Mouse (Mus musculus) ES-E14 (cell line): ENCODE results near the gene Efnb3. TPM values are rescaled to one million over a fixed set of nuclear protein-coding genes. Genes with fewer than 3 reads are reported as not detected.
"Not testable (repeated sequence)": the region's sequence is repeated elsewhere in the genome, so short reads cannot be mapped to it uniquely, and the experiment has no call there.

Experiments
- DNase-seq: peaks from one replicate; pipeline ENCODE4 v3.0.0-alpha.2; 2013; ENCODE audit warnings: low read depth, low spot score
- H3K27ac ChIP-seq: 2 replicates; pipeline ENCODE4 v1.5.1; 2012; ENCODE audit warnings: low read depth, mild to moderate bottlenecking, low read length, moderate library complexity, mixed read lengths; ENCODE audit not compliant: poor library complexity, insufficient read depth, severe bottlenecking
- H3K36me3 ChIP-seq: 2 replicates; pipeline ENCODE4 v1.6.1; 2012; ENCODE audit warnings: mild to moderate bottlenecking, low read length, moderate library complexity, mixed read lengths; ENCODE audit not compliant: control insufficient read depth, poor library complexity, insufficient read depth, severe bottlenecking
- H3K4me1 ChIP-seq, 2 experiments: fragments of 150-350 bp in 1 of 2; sonication (generic) in 1 of 2; 2 replicates each; pipeline ENCODE4 v1.6.1; 2012; ENCODE audit warnings: low read length in 2 of 2, mild to moderate bottlenecking in 1 of 2, mixed read lengths in 1 of 2; ENCODE audit not compliant: control insufficient read depth in 2 of 2, insufficient read depth in 2 of 2, poor library complexity in 1 of 2
- H3K4me3 ChIP-seq, 2 experiments: fragments of 150-350 bp in 1 of 2; sonication (generic) in 1 of 2; 2 replicates each; pipeline ENCODE4 v1.5.1; 2012; ENCODE audit warnings: low read length in 2 of 2, low read depth in 1 of 2, mild to moderate bottlenecking in 1 of 2, mixed read lengths in 1 of 2; ENCODE audit not compliant: insufficient read depth in 1 of 2, poor library complexity in 1 of 2, severe bottlenecking in 1 of 2
- H3K9ac ChIP-seq: 2 replicates; pipeline ENCODE4 v1.6.1; 2012; ENCODE audit warnings: low read depth, mild to moderate bottlenecking, low read length, mixed read lengths; ENCODE audit not compliant: poor library complexity, insufficient read depth, severe bottlenecking
- H3K9me3 ChIP-seq: fragments of 150-350 bp; sonication (generic); 2 replicates; pipeline ENCODE4 v1.6.1; 2012; ENCODE audit warnings: low read depth, mild to moderate bottlenecking, low read length; ENCODE audit not compliant: control insufficient read depth, insufficient read depth
- CHD2 ChIP-seq: IDR thresholded peaks from 2 replicates; pipeline ENCODE4 v1.6.1; 2014; ENCODE audit warnings: mild to moderate bottlenecking, low read depth, low read length, inconsistent platforms
- HCFC1 ChIP-seq: IDR thresholded peaks from 2 replicates; pipeline ENCODE4 v1.6.1; 2012; ENCODE audit warnings: low read length, inconsistent platforms, borderline replicate concordance; ENCODE audit not compliant: insufficient read depth
- MAFK ChIP-seq: IDR thresholded peaks from 2 replicates; pipeline ENCODE4 v1.6.1; 2014; ENCODE audit warnings: mild to moderate bottlenecking, low read depth, low read length, inconsistent platforms; ENCODE audit not compliant: insufficient read depth
- ZC3H11A ChIP-seq: IDR thresholded peaks from 2 replicates; pipeline ENCODE4 v1.6.1; 2012; ENCODE audit warnings: low read depth, mild to moderate bottlenecking, inconsistent platforms, low read length, borderline replicate concordance
- ZNF384 ChIP-seq: IDR thresholded peaks from 2 replicates; pipeline ENCODE4 v1.6.1; 2012; ENCODE audit warnings: low read depth, low read length, inconsistent platforms
- in situ Hi-C, 2 experiments: fragments of 600-800 bp; cut with MboI; formaldehyde crosslinking; loops; one replicate each; pipeline ENCODE4 v1.15.1; 2025; ENCODE audit warnings: low sequenced_read_pairs in 2 of 2, inconsistent platforms in 1 of 2; ENCODE audit not compliant: unreplicated experiment in 2 of 2
- total RNA-seq: library from RNA; depleted of rRNA; stranded (reverse); fragments of 300-350 nt; gene quantifications from 2 replicates; pipeline ENCODE4 v1.2.3, GENCODE M21; 2012

The Efnb3 gene
- total RNA-seq, 1 experiment, result 3.2 TPM

DNA sequence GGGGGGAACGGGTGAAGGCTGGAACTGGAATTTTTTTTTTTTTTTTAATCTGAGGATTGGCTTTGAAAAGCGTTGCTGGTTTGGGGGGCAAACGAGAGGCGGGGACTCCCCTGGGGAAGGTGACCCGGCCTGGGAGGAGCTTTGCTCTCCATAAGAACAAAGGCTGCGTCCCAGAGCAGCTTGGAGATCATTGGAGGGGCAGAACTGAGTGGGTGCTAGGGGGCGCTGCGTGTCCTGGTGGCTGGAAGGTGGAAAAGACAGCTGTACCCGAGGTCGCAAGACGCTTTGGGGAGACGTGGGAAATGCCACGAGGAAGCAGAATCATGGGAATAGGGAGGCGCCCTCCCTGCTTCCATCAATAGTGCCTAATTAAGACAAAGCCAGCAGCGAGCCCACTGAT is 12.9 kb downstream of the Efnb3 start:
- H3K27ac ChIP-seq, result peak overlapping the region; percentile 34; the same call in 1 of the 2 replicates
- in situ Hi-C loops, result no loop called here
- peaks cover 7 to 33% of the 10 kb centered on the region in 2 experiments for H3K4me1 ChIP-seq
- no peaks in the 10 kb centered on the region for H3K36me3 ChIP-seq
- TF ChIP-seq MAFK (no peak), CHD2 (no peak), ZC3H11A (no peak), ZNF384 (no peak; the same call in 1 of the 2 replicates), HCFC1 (no peak)
- no peak for DNase-seq
- H3K9me3 ChIP-seq, result no peaks in the 10 kb centered on the region
- peak overlapping the region; percentile 15; the same call in 1 of the 2 replicates for H3K9ac ChIP-seq
- H3K4me3 ChIP-seq, result peak overlapping the region; percentile 54 to 66

DNA sequence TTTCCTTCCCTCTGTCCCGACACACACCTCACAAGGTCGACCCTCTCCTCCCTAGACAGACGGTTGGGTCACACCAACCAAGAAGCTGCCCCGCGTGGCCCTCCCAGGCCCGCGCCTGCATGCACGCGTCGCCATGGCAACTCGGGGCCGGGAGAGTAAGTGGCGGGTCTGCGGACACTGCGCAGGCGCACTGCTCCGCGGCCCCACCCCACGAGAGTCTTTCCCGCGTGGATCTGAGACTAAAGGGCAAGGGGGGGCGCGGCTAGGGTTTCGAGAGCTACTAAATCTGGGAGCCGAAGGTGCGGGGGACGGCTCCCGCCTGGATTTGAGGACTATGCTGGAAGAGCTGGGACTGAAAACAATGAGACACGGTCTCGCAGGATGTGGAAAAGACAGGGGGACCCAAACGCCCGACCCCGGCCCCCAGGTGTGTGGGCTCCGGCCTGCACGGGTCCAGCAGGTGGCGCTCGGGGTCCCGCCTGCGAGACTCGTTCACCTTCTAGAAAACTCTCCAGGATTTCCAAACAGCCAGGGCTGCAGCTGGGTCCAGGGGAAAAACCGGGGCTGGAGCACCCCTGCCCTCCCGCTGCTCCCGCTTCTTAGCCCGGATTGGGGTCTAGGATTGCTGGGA is 13.5 kb downstream of the Efnb3 start:
- DNase-seq, result no peak
- in situ Hi-C loops, result no loop called here
- Histone ChIP-seq H3K36me3 (no peaks in the 10 kb centered on the region), H3K4me3 (peak overlapping the region; percentile 54 to 66), H3K9ac (peak overlapping the region; percentile 79), H3K27ac (peak overlapping the region; percentile 34), H3K4me1 (peaks cover 7 to 30% of the 10 kb centered on the region in 2 experiments), H3K9me3 (no peaks in the 10 kb centered on the region)
- TF ChIP-seq ZC3H11A, result no peak
- peak; percentile 88 for TF ChIP-seq ZNF384
- TF ChIP-seq HCFC1, result peak; percentile 69
- no peak for TF ChIP-seq CHD2
- TF ChIP-seq MAFK, result no peak

DNA sequence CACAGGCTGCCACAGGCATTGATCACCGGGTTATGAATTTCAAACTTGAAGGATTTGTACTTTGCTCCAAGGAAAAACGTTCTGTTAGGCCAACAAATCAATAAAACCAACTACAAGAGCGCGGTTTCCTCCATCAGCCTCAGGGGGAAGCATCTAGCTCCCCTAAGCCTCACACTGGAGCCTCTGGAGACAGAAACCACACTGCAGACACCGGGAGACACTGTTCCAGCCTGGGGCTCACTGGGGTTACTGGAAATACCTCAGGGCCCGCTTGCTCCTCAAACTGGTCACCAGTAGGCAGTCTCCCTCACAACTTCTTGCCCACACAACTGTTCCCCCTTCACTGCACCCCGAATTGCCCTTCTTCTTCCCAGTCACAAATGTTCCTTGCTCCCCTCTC is 14.0 kb downstream of the Efnb3 start:
- TF ChIP-seq CHD2 (no peak), ZNF384 (no peak), HCFC1 (no peak), ZC3H11A (no peak), MAFK (no peak)
- Histone ChIP-seq H3K4me1 (peaks cover 7 to 30% of the 10 kb centered on the region in 2 experiments), H3K36me3 (no peaks in the 10 kb centered on the region), H3K9me3 (no peaks in the 10 kb centered on the region), H3K4me3 (peak overlapping the region; percentile 54 to 66), H3K9ac (peak overlapping the region; percentile 79), H3K27ac (no peak overlapping the region)
- no peak for DNase-seq
- in situ Hi-C loops, result no loop called here

DNA sequence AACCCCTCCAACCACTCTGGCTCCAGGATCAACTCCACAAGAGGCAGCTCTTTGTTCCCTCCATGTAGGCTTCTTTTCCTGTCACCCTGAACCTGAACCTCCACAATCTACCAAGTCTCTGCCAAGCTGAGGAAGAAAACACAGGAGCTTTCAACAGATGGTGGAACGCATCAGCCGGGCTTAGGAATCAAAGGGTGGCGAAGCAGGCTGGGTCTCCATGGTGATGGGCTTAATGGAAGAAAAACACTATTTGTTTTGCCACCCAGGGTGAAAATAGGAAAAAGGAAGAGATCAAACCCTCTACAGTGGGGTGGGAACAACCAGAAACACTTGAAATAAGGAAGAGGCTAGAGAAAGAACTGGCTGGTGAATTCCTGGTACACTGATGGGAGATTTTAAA is 16.4 kb downstream of the Efnb3 start:
- no peak for DNase-seq
- Histone ChIP-seq H3K4me1 (peaks cover 3 to 18% of the 10 kb centered on the region in 2 experiments; a peak in 3 of 4 replicates), H3K9me3 (no peaks in the 10 kb centered on the region), H3K36me3 (no peaks in the 10 kb centered on the region), H3K4me3 (no peak overlapping the region), H3K27ac (no peak overlapping the region), H3K9ac (no peak overlapping the region)
- in situ Hi-C loops, result no loop called here
- no peak for TF ChIP-seq HCFC1
- TF ChIP-seq ZNF384, result no peak
- no peak for TF ChIP-seq CHD2
- no peak for TF ChIP-seq MAFK
- no peak for TF ChIP-seq ZC3H11A

DNA sequence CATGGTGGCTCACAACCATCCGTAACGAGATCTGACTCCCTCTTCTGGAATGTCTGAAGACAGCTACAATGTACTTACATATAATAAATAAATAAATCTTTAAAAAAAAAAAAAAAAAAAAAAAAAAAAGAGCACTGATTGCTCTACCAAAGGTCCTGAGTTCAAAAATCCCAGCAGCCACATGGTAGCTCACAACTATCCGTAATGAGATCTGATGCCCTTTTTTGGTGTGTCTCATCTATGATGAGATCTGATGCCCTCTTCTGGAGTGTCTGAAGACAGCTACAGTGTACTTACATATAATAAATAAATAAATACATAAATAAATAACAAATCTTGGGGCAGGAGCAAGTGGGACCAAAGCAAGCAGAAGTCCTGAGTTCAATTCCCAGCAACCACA is 18.3 kb downstream of the Efnb3 start:
- H3K36me3 ChIP-seq, H3K4me3 ChIP-seq, in situ Hi-C loops, H3K9ac ChIP-seq, H3K9me3 ChIP-seq, DNase-seq, H3K27ac ChIP-seq, H3K4me1 ChIP-seq: not testable (repeated sequence)
